ENCODE assay signal across 7 mouse cellular contexts in genomic region chr10:116196596-116197415, GRCm38 (mm10).
DNase-seq lines count a peak whose midpoint lies in the region; ATAC-seq lines count a peak whose summit lies in the region.

No protein-coding gene starts in this region.

- ATAC-seq in lung, embryonic 16.5 days (ENCODE audit: low read depth): peak; percentile 22; the same call in 1 of the 2 replicates
- ATAC-seq in forebrain, embryonic 16.5 days: peak; percentile 55
- ATAC-seq in midbrain, embryonic 14.5 days (ENCODE audit: low FRiP score, low TSS enrichment): no peak
- ATAC-seq in liver, embryonic 12.5 days: no peak

- H3K4me3 ChIP-seq in lung, embryonic 16.5 days (ENCODE audit: low read length): peak overlapping the region; percentile 12; the same call in 1 of the 2 replicates
- H3K4me3 ChIP-seq in forebrain, embryonic 16.5 days (replicated peaks; ENCODE audit: low read length): no peak overlapping the region; the same call in 1 of the 2 replicates
- no peak overlapping the region for H3K4me3 ChIP-seq in midbrain, embryonic 14.5 days (replicated peaks; ENCODE audit: low read depth, low read length)
- H3K4me3 ChIP-seq in liver, embryonic 12.5 days: no peak overlapping the region

- peaks cover 4% of the 10 kb centered on the region; the same call in 1 of the 2 replicates for H3K4me1 ChIP-seq in lung, embryonic 16.5 days (replicated peaks; ENCODE audit: control insufficient read depth, insufficient read depth, low read length)
- H3K4me1 ChIP-seq in forebrain, embryonic 16.5 days (replicated peaks; ENCODE audit: control insufficient read depth, insufficient read depth, low read length): peaks cover 4% of the 10 kb centered on the region; the same call in 1 of the 2 replicates
- H3K4me1 ChIP-seq in midbrain, embryonic 14.5 days (ENCODE audit: control insufficient read depth, insufficient read depth, low read length): no peaks in the 10 kb centered on the region
- no peaks in the 10 kb centered on the region for H3K4me1 ChIP-seq in liver, embryonic 12.5 days

- H3K36me3 ChIP-seq in lung, embryonic 16.5 days (ENCODE audit: control insufficient read depth, insufficient read depth, low read length): no peaks in the 10 kb centered on the region
- no peaks in the 10 kb centered on the region for H3K36me3 ChIP-seq in forebrain, embryonic 16.5 days (ENCODE audit: control insufficient read depth, insufficient read depth)
- H3K36me3 ChIP-seq in midbrain, embryonic 14.5 days (ENCODE audit: control insufficient read depth, insufficient read depth, low read length): no peaks in the 10 kb centered on the region
- no peaks in the 10 kb centered on the region for H3K36me3 ChIP-seq in liver, embryonic 12.5 days

- no peaks in the 10 kb centered on the region for H3K27me3 ChIP-seq in lung, embryonic 16.5 days (ENCODE audit: control insufficient read depth, insufficient read depth, low read depth, low read length)
- H3K27me3 ChIP-seq in forebrain, embryonic 16.5 days (replicated peaks; ENCODE audit: control insufficient read depth, insufficient read depth, low read length): no peaks in the 10 kb centered on the region
- no peaks in the 10 kb centered on the region for H3K27me3 ChIP-seq in midbrain, embryonic 14.5 days (ENCODE audit: control insufficient read depth, insufficient read depth, low read length)
- no peaks in the 10 kb centered on the region; the same call in 1 of the 2 replicates for H3K27me3 ChIP-seq in liver, embryonic 12.5 days (replicated peaks)

- H3K9me3 ChIP-seq in lung, embryonic 16.5 days (ENCODE audit: control insufficient read depth, low read length): no peaks in the 10 kb centered on the region
- H3K9me3 ChIP-seq in forebrain, embryonic 16.5 days (ENCODE audit: control insufficient read depth, low read length): no peaks in the 10 kb centered on the region
- no peaks in the 10 kb centered on the region for H3K9me3 ChIP-seq in midbrain, embryonic 14.5 days (ENCODE audit: control insufficient read depth, low read length)
- no peaks in the 10 kb centered on the region for H3K9me3 ChIP-seq in liver, embryonic 12.5 days (replicated peaks)

- no peak for DNase-seq in lung, postnatal 10 days
- DNase-seq in cerebellum, adult 9-10 months: peak; percentile 69
- peak; percentile 46 for DNase-seq in midbrain, embryonic 14.5 days
- no peak for DNase-seq in kidney, postnatal 25 days

- no peak overlapping the region for H3K9ac ChIP-seq in lung, embryonic 16.5 days (ENCODE audit: low read length)
- H3K9ac ChIP-seq in forebrain, embryonic 16.5 days (replicated peaks; ENCODE audit: low read depth, low read length): peak overlapping the region; percentile 23; the same call in 1 of the 2 replicates
- no peak overlapping the region for H3K9ac ChIP-seq in midbrain, embryonic 14.5 days (replicated peaks; ENCODE audit: low read length)
- H3K9ac ChIP-seq in liver, embryonic 12.5 days: no peak overlapping the region

- 17% methylated on average over 14 of the region's 14 CpGs for WGBS in lung, embryonic 16.5 days
- WGBS in forebrain, embryonic 16.5 days: 16% methylated on average over 14 of the region's 14 CpGs
- 17% methylated on average over 14 of the region's 14 CpGs for WGBS in midbrain, embryonic 14.5 days
- WGBS in liver, embryonic 12.5 days (ENCODE audit: insufficient replicate concordance): 20% methylated on average over 14 of the region's 14 CpGs

- H3K4me2 ChIP-seq in lung, embryonic 16.5 days (ENCODE audit: low read depth, low read length): peak overlapping the region; percentile 39
- H3K4me2 ChIP-seq in forebrain, embryonic 16.5 days (ENCODE audit: low read length): peak overlapping the region; percentile 39
- peak overlapping the region; percentile 38 for H3K4me2 ChIP-seq in midbrain, embryonic 14.5 days (ENCODE audit: low read length)
- no peak overlapping the region for H3K4me2 ChIP-seq in liver, embryonic 12.5 days

- no peak overlapping the region for H3K27ac ChIP-seq in lung, embryonic 16.5 days (ENCODE audit: low read length)
- H3K27ac ChIP-seq in forebrain, embryonic 16.5 days (ENCODE audit: low read length): no peak overlapping the region
- no peak overlapping the region for H3K27ac ChIP-seq in midbrain, embryonic 14.5 days (replicated peaks; ENCODE audit: low read depth, low read length)
- no peak overlapping the region for H3K27ac ChIP-seq in liver, embryonic 12.5 days

Comparison
In these comparisons a context has a peak if more than half of its experiments do, and no peak if none do; other contexts are left out.
1. ATAC-seq: peak in lung, embryonic 16.5 days (single experiment) and forebrain, embryonic 16.5 days (single experiment); none in midbrain, embryonic 14.5 days (single experiment) and liver, embryonic 12.5 days (single experiment).
2. DNase-seq: peak in cerebellum, adult 9-10 months (single experiment) and midbrain, embryonic 14.5 days (single experiment); none in lung, postnatal 10 days (single experiment) and kidney, postnatal 25 days (0 of 2).